Mouse (Mus musculus) heart, postnatal 36 days (tissue): Measurements from ENCODE around the gene Ppm1a. TPM values are rescaled to one million over a fixed set of nuclear protein-coding genes. Genes with fewer than 3 reads are reported as not detected.
A peak's percentile ranks its signal among the peaks of the same experiment; 100 is the strongest.

Experiments used
- DNase-seq, 2 experiments: peaks; one replicate each; pipeline ENCODE4 v3.0.0; 2021 to 2022
- intact Hi-C: fragments of 180-260 bp; cut with DNase I; formaldehyde crosslinking; loops from one replicate; pipeline ENCODE4 v1.15.1; 2025
- total RNA-seq, 2 experiments: library from RNA; stranded (reverse); gene quantifications; 2 replicates each; pipeline ENCODE4 v1.2.3; 2021

The Ppm1a gene
- 100 to 1,000 TPM; 244 to 245 TPM for total RNA-seq

DNA sequence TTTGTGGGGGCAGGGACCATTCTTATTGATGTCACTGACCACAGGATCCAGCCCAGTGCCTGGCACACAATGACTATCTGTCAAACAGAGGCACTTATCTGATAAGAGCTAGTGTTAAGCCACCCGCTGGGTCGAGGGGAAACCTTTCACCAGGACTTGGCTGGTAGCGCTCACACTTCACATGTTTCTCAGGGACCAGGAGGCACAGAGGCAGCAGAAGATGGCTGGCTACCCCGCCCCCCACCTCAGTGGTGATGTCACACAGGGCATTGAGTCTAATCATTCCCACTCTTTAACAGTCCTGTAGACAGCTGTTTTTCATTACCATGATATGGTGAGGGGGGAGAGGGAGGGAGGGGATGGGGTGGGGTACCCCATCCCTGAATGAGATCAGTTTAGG lies at the start of gene Ppm1a:
Ppm1a (plus strand) TSS at position 370 of the 400 bp plus-strand sequence.
- DNase-seq: no peak

DNA sequence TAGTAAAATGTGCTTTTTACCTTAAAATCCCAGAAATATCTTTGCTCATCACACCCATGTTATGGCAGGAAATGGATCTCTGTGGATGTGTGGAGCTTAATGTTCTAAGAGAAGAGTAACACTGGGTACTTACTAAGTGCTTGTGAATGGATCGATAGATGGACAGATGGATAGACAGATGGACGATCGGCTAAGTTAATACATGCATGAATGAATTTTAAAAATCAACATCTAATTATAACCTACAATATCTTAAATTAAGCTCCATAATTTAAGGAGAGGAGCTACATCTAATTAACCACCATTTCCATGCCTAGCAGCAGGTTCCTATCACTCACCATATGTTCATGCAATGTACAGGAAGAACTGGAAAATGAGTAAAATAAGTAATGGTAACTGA lies 47.3 kb upstream of the Ppm1a start:
- intact Hi-C loops: no loop called here

More for the DNA sequence above, at the start of gene Ppm1a:
- intact Hi-C loops: no loop called here

DNA sequence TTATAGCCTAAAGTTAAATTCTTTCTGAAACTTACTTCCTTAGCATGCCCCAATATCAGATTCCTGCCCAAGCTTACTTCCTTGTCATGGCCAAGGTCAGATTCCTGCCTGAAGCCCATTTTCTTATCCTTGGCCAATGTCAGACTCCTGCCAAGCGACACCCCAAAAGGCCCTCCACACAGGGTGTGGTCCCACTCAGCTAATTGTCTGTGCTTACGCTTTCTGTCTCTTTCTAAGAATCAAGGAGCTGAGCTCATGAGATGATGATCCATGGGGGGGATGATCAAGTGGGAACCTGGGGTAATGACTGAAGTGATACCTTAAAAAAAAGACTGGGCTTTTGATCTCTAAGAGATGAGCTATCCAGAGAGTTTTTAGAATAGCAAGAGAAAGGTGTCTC lies 42.4 kb upstream of the Ppm1a start:
- no peak for DNase-seq
- intact Hi-C loops: no loop called here

More for the DNA sequence above, 47.3 kb upstream of the Ppm1a start:
- no peak for DNase-seq

DNA sequence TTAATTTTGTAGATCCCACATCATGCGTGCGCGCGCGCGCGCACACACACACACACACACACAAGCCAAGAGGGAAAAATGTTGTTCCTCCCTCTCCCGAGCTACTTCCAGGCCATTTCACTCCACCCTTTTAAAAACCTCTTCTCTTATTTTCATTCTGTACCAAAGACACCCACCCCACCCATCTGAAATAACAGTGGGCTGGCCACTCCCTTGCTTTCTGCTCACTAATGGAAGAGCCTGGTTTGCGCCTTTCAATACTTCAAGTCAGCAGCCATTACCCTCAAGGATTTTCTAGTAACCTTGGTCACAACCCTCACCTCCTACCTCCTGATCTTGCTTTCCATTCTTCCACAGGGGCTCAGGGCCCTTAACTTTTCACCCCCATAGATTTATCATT lies 41.4 kb upstream of the Ppm1a start:
- no peak for DNase-seq
- intact Hi-C loops: no loop called here

DNA sequence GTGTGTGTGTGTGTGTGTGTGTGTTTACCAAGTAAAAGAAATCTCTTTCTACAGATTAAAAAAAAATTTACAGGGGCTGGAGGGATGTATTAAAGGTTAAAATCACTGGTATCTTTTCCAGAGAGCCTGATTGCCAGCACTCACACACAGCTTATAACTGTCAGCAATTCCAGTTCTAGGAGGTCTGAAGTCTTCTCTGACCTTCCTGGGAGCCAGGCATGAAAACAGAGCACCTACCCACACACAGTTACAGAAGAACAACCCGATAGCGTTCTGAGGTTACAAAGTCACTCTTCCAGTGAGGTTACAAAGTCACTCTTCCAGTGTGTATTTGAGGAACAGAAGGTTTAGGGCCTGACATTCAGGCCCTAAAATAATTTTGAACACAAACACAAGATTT lies 38.2 kb upstream of the Ppm1a start:
- DNase-seq: no peak
- intact Hi-C loops: no loop called here

DNA sequence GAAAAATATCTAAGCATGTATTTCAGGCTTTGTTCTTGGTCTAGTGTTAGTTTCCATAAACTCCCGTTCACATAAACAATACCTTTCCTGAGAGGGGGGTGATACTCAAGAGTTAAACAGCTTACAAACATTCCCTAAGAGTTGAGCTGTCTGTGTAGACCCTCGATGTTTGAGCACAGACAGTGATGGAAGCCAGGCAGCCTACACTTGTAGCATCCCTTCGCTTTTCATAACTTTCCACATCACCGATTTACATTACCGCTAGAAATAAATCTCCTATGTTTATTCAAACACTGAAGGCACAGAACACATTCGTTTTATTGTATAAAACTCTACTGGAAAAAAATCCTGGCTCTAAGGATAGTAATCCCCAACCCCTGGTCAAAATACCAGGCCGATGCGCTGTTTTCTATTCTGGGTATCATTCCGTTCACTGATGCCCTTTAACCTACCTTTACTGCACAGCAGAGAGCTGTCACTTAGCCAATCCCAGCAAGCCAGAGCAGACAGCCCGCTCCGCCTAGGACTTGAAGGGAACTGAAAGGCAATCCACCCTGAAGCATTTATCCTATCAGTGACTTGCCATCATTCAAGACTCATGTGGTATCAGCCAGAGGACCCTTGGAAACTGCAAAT lies 37.7 kb upstream of the Ppm1a start:
- DNase-seq: peak in 1 of 2 experiments; percentile 22

DNA sequence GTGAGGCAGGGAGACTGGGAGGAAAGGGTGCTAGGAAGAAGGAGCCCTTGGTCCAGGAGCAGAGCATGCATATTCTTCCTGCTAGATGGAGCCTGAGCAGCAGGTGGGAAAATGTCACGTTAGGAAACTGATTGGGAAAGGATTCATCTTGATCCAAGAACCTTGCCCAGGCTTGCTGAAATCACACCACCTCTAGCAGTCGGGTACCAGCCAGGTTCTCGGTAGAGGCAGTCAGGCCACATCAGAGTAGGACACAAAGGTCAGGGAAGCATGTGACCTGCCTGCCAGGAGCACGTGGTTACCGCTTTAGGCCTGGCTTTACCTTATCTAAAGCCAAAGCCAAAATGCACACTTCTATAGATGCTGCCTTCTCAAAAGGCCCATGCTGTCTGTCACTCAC lies 35.5 kb upstream of the Ppm1a start:
- intact Hi-C loops: no loop called here

More for the DNA sequence above, 37.7 kb upstream of the Ppm1a start:
- intact Hi-C loops: no loop called here

DNA sequence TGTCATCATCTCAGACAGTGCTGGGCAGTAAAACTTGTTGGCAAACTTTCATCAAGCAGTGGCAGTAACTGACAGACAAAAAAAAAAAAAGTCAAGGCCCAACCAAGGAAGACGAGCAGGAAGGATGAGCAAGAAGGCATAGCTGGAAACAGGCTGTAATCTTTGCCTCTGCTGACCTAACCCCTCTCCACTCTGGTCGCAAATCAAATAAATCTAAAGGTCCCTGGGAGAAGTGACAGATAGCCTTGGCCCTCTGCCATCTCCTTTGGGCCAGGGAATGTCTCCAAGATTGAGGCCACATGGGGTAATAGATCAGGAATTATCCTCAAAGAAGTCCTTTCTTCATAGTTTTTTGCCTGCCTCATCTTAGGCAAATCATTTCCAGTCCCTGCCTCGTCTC lies 33.3 kb upstream of the Ppm1a start:
- no peak for DNase-seq
- intact Hi-C loops: no loop called here

More for the DNA sequence above, 35.5 kb upstream of the Ppm1a start:
- DNase-seq: no peak

DNA sequence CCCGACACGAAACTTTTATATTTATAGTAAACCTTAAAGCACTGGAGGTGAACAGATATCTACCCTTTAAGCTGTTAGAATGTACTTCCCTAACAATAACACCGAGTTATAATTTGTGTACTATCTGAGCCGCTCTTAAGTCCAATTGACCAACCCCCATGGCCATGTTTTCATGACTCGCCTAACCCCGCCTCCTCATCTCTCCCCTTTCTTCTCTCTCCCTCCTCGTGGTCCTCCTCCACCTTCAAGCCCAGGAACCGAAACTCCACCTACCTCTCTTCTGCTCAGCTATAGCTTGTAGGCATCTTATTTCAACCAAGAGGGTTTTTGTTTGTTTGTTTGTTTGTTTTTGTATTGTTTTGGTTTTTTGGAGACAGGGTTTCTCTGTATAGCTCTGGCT lies 30.2 kb upstream of the Ppm1a start:
- DNase-seq: no peak
- intact Hi-C loops: no loop called here

DNA sequence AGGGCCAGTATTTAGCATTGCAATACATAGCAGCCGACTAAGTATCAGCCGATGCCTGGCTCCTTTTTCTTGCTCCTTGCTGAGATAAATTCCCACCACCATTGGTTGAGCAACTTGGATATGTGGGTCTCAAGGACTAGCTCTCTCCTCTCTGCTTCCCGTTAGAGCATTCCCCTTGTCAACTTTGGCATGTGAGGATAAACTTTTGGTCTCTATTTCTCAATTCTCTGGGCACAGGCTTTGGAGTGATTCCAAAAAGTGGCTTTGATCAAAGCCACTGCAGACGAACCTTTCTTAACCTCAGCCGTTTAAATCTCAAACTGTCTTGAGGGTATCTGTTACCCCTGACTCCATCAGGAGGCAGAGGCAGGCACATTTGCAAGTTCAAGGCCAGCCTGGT lies 29.6 kb upstream of the Ppm1a start:
- DNase-seq: no peak
- intact Hi-C loops: no loop called here

DNA sequence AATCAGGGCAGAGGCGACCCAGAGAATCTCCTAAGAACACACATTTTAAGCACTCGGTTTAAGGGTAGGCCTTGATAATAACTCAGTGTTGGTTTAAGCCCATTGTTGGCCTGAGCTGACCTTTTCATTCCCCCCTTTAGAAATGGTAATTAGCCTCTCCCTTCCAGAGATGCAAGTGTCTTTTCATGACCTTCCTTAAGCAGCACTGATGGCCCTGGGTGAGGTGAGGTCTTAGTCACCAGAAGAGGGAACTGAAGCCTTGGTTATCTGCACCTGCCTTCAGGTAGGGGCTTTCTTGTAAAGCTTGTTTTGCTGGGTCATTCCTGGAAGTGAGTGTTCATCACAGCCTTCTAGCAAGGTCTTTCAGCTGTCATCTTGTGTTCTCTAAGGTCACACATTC lies 23.1 kb upstream of the Ppm1a start:
- intact Hi-C loops: no loop called here
- no peak for DNase-seq

DNA sequence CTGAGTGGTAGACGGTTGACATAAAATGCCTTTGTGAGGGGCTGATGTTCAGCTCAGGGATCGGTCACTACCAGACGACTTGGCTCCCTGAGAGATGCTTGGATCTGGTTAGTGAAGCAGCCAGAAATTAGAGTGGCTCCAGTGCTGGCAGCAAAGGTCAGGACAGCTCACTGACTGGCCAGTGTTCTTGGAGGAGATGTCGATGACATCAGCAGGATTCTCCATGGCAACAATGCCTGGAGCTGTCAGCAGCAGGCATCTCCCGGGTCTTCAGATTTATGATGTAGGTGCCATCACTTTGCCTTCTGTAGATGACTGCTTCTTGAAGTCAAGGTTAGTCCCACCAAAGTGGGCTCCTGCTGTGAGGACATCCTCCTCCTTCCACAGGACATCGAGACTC lies 16.1 kb upstream of the Ppm1a start:
- DNase-seq: no peak
- intact Hi-C loops: no loop called here

DNA sequence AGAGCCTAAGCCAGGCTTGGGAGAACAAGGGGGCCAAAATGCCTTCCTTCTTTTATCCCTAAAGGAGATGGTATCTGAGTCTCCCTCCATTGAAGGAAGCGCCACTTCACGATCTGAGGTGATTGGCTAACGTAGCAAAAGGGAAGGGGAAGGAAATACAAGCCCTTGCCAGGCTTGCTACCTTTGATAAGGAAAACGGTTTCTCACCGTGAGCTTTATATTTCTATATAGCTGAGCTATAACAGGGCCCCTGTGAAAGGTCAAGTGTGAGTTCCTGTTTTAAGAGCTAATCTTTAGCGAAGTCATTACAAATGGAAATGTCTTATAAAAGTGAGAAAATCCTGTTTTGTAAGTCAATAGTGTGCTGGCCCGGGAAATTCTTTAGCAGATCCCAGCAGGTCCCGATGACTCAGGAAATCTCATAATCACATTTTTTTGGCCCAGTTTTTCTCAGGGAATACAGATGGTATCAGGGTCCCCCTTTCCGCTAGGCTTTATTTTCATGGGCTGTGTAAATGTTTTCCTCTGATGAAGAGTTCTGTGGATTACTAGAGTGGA lies 12.4 kb upstream of the Ppm1a start:
- intact Hi-C loops: no loop called here
- no peak for DNase-seq

DNA sequence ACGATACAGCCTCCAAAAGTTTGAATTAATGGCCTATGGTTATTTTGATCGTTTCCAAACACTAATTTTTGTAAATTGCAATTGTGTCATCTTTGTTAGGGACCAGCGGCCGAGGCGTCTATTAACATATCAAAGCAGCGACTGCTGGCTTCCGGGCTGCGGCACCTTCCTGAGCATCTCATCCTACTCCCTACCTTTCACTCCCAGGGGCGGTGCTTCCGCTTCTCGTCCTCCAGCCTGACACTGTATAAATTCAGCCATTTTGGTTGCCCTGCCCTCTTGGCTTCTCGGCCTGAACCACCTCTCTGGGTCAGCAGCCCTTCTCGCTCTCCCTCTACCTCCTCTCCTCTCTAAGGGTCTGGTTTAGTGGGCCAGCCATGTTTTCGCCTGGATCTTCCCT lies 11.8 kb upstream of the Ppm1a start:
- DNase-seq: no peak
- intact Hi-C loops: no loop called here

DNA sequence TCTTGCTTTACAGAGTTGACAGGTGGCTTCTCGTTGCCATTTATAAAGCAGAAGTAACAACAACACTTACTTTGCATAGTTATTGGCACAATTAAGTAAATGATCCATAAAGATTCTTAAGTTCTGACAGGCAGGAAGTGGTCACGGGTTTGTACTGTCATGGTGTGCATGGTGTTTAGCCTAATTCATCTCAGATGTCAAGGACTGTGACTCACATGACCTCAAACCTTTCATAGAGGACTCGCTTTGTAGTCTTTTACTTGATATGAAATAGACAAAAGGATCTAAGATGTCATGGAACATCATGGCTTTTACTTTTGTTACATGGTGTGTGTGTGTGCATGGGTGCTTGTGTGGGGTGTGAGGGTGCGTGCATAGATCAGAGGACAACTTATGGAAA lies 8.9 kb upstream of the Ppm1a start:
- DNase-seq: no peak
- intact Hi-C loops: no loop called here

DNA sequence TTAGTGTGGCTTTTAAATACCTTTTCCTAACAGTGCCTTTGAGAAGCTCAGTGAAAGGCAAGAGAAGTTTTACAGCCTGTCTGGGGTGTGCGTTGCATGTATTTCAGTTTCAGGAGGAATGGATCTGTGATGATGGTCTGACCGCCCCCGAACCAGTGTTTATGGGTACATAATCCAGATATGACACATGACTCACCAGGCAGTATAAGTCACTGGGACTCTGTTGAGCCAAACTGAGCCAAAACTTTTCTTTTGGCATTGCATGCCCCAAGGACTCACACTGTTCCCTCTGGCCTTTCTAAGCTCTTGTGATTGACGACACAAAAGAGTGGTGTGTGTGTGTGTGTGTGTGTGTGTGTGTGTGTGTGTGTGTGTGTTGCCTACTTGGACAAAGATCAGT lies 8.4 kb upstream of the Ppm1a start:
- DNase-seq: no peak
- intact Hi-C loops: no loop called here

DNA sequence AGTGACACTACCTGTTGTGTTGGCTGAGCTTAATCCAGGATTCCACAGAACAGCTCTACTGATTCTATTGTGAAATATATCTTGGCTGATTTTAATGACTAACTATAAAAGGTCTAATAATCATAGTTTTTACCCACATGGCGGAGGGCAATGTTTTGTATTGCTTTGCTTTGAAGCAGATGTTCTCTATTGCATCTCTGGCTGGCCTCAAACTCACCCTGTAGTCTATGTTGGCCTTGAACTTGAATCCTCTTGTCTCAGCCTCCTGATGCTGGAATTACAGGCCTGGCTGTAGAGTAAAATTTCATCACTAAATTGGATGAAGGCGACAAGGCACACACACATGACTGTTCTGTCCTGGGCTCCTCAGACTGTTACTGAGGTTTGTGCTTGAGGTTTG lies 7.8 kb upstream of the Ppm1a start:
- intact Hi-C loops: no loop called here
- DNase-seq: no peak

DNA sequence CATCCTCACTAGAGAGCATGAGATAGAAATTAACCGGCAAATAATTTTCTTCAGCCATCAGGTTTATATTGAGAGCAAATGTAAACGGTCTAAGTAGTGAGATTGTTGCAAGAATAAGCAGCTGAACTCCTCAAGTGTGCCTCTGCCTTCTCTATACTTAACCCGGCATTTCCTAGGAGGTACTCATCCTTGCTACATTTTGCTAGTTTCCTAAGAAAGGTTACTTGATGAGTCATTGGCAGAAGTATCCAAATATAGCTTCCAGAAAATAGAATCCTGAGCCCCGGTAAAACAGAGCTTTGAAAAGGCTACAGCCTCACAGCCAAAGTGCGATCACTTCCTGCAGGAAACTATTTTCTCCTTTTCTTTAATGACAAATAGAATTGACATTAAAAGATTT lies 7.2 kb upstream of the Ppm1a start:
- intact Hi-C loops: no loop called here
- DNase-seq: no peak

DNA sequence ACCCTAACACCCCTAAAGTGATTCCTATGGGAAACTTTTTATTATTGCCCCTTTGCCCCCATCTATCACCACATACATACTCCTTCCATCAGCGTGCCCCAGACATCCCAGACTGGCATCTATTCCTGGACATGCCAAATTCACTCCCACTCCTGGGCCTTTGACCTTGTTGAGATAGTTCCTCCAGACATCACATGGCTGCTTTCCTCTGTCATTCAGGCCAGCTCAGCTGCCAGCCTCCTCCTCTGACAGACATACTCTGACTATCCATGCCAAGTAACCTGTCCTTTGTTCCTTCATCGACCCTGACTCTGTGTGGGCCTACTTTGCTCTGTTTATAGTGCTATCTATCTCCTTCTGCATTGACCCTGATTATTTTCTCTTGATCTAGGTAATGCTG lies 6.6 kb upstream of the Ppm1a start:
- DNase-seq: no peak
- intact Hi-C loops: no loop called here

DNA sequence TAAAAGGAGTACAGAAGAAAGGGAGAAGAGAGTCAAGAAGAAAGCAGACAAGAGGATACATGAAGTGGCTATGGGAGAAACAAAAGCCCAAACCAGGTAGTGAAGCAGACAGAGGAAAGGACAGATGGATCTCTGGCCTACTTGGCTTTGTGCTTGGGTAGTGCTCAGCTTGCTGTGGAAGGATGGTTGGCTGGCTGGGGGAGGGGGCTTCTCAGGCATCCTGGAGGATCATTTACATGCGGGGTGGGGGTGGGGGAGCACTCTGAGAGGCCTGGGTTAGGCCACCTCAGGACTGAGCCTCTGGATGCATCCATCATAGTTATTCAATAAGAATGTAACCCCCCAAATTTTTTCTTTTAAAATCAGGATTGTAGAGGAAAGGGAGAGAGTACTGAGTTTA lies 341 bp downstream of the Ppm1a start:
- intact Hi-C loops: no loop called here

DNA sequence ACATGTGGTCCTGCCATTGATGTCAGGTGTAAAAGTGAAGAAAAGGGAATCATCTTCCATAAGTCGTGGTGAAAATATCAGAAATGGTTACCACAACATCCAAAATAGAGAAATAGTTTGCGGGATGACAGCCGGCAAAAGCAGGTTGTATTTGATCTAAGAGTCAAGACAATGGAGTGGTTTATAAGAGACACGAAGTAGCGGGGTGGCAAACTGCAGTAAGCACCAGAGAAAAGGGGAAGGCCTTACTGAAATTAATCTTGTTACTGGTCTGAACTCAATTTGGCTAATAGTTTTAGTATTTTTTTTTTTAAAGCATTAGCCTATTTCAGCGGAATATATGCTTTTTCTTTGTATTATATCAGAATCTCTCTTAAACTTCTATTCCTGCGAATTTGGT lies 2.7 kb downstream of the Ppm1a start:
- intact Hi-C loops: loop anchor here (5.0 kb wide), 3 partner anchors 82 to 223 kb away; partner anchors contain the start of genes Dhrs7 and Pcnx4
- no peak for DNase-seq

More for the DNA sequence above, 341 bp downstream of the Ppm1a start:
- no peak for DNase-seq

DNA sequence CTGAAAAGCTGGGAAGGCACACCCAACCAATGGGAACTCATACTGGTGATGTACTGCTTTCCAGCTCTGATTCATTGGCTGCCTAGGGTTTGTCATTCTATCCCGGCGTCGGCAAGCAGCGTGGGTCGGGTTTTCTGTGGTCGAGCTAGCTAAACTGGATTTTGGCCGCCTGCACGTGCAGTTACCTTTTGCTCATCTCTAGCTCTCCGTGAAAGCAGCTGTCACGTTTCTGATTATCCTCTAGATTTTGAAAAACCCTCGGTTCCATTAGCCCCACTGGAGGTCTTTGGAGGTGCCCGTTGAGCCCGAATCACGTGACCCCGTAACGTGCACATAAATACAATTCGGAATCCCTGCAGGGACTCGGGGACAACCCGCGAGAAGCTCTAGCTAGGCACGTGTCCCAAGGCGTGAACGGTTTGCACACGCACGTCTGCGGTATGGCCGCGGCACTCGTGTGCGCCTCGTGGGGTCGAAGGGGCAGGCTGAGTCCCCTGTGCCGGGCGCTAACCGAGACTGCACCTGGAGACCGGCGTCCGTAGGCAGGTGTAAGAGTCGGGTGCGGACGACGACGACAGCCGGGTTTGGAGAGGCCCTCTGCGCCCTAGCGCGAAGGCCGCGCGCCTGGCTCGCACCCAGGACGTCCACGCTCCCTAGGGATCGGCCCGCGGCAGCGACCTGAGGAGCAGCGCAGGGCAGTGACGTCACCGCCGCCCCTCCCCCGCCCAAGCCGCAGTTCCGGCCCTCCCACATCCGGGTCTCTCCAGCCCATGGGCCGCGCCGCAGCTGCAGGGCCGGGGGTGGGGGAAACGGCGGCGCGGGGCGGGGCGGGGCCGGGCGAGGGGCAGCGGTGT lies 3.3 kb downstream of the Ppm1a start:
- intact Hi-C loops: loop anchor here (5.0 kb wide), 3 partner anchors 82 to 223 kb away; partner anchors contain the start of genes Dhrs7 and Pcnx4

More for the DNA sequence above, 3.3 kb downstream of the Ppm1a start:
- peak; percentile 94 to 95 for DNase-seq
